Mouse (Mus musculus): ENCODE measurements around the gene Cdca5. TPM values are rescaled to one million over a fixed set of nuclear protein-coding genes. Genes with fewer than 3 reads are reported as not detected.

Gene Cdca5
- total RNA-seq (2021) = under 1 TPM; 0.38 to 0.44 TPM
- long read RNA-seq, experiment 1, partial matches to known transcripts = 0 of 2 reads
- long read RNA-seq, experiment 1, other reads (novel, unspliced or antisense) = 0 of 2 reads
- long read RNA-seq, experiment 2, partial matches to known transcripts = 0 of 2 reads
- long read RNA-seq, experiment 2, other reads (novel, unspliced or antisense) = 0 of 2 reads

DNA sequence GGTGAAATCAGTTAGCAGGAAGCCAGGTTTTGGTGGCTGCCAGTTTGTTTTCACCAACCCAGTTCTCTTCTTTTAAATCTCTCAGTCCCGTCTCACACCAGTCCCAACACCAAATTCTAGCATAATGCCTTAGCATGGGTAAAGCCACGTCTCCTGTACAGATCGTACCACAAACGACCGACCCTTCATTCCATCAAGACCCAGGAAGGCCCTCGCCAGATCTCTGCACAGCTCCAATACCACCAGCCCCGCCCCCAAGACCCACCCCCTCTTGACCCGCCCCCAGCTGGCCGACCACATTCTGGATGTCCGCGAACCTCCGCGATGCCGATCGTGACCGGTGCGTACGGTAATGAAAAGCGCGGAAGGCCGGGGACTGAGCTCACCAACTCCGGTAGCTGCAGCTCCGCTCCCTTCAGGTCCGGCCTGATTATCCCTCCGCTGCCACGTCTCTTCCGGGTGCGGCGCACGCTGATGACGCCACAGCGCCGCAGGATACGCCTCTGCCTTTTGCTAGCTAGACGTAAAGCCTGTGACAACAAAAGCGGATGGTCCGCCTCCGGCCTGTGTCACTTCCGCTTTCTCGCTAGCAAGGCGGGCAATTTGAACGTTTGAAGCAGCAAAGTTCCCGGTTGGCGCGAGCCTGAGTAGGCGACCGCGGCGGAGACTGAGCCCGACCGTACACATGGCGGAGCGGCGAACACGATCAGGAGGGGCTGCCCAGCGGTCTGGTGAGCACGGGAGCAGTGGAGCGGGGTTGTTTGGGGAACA, at the start of gene Cdca5, which contains the start of gene Zfpl1:
Gene Cdca5, plus strand, starts transcription at position 506 of the 771 bp plus-strand sequence.
Gene Zfpl1, minus strand, starts transcription at position 479 of the 771 bp plus-strand sequence.
- peak; percentile 98 for DNase-seq (ENCODE audit: low spot score in 2 of 2)
- intact Hi-C loops (cut with DNase I) = loop anchor here (2.0 to 10.0 kb wide), 2 partner anchors 34 to 250 kb away; partner anchors contain the start of genes Men1 and Sac3d1

DNA sequence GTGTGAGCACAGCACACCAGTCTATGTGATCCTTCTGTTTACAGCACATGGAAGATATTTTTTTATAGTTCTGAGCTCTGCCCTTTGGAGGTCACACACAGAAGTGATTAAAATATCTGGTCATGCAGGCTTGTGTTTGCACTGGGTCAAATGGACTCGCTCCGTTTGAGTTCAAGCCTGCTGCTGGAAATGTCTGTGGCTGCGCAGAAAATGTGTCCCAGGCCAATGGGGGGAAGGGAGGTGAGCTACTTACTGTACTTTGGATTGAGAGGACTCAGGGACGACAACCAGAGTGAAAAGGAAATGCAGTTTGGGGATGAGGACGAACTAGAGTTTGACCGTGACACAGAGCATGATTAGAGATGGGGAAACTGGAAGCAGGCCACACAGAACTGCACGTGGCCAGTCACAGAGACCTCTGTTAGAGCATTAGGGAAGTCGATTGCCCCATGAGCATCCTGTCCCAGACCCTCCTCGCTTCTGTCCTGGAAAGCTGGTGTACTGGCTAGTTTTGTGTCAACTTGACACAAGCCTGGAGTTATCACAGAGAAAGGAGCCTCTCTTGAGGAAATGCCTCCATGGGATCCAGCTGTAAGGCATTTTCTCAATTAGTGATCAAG, 48.7 kb upstream of the Cdca5 start:
- DNase-seq (ENCODE audit: low spot score in 2 of 2) = no peak
- intact Hi-C loops (cut with DNase I) = no loop called here

DNA sequence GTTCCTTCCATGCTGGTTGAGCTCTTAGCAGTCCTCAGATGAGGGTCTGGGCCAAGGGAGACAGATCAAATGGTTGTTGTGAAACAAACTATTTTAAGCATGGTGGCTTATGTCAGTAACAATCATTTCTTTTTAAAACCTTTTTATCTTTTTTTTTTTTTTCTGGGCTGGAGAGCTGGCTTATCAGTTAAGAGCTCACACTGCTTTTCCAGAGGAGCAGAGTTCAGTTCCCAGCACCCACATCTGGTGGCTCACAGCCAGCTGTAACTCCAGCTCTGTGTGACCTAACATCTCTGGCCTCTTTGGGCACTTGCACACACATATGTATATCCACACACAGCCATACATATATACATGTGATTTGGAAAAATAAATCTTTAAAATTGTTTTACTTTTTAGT, 47.1 kb upstream of the Cdca5 start:
- intact Hi-C loops (cut with DNase I) = no loop called here
- DNase-seq (ENCODE audit: low spot score in 2 of 2) = no peak

DNA sequence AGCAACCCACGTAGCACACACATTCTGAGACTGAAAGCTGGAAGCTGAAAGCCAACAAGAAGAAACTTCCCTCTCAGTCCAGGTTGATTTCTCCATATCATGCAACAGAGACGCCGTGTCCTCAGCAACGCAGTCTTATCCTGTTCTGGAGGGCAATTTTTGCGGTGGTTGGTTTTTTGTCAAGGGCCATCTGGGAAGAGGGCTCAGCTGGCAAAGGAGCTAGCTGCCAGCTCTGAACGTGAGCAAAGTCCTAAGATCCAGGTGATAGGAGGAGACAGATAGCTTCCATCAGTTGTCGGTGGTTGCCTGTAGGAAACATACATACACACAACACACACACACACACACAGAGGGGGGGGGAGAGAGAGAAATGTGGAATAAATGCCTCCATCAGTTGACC, 46.5 kb upstream of the Cdca5 start:
- no peak for DNase-seq (ENCODE audit: low spot score in 2 of 2)
- intact Hi-C loops (cut with DNase I) = no loop called here

DNA sequence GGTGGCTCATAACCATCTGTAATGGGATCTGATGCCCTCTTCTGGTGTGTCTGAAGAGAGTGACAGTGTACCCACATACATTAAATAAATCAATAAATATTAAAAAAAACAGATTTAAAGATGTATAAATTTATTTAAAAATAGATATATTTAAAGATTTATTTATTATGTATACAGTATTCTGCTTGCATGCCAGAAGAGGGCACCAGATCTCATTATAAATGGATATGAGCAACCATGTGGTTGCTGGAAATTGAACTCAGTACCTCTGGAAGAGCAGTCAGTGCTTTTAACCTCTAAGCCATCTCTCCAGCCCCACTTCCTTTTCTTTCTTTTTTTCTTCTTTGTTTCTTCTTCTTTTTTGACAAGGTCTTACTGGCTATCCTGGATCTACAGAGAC, 44.8 kb upstream of the Cdca5 start:
- DNase-seq (ENCODE audit: low spot score in 2 of 2) = no peak
- intact Hi-C loops (cut with DNase I) = no loop called here

DNA sequence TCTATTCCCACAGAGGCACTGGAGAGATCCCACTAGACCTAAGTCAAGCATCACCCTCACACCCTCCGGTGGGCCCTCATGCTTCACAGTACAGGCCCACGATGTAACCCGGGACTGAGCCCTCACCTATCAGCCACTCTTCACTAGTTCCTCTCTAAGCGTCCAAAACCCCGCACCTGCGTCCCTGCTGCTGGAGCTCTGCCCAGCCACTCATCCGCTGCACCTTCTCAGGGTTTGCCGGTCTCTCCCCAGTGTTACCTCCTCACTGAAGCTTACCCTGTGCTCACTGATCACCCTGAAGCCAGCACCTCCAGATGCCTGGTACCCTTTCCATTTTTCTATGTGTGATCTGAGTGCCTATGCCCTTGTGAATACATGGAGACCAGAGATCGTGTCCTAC, 42.5 kb upstream of the Cdca5 start:
- DNase-seq (ENCODE audit: low spot score in 2 of 2) = no peak
- intact Hi-C loops (cut with DNase I) = no loop called here

DNA sequence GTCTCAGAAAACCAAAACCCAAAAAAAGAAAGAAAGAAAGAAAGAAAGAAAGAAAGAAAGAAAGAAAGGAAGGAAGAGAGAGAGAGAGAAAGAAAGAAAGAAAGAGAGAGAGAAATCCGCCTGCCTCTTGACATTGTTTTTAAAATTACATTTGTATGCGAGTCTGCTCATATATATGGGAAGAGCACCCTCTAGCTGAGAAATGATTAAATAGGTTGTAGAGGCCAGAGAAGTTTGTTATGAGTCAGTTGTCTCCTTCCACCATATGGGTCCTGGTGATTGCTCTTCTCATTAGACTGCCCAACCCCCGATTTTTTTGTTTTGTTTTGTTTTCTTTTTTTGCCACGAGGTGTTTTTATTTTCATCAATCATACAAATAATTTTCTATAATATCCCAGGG, 40.7 kb upstream of the Cdca5 start:
- intact Hi-C loops (cut with DNase I) = loop anchor here (2.0 kb wide), 1 partner anchor 79 kb away; the partner anchor contains the start of gene Pola2
- peak in 1 of 2 experiments; percentile 19 for DNase-seq (ENCODE audit: low spot score in 2 of 2)

DNA sequence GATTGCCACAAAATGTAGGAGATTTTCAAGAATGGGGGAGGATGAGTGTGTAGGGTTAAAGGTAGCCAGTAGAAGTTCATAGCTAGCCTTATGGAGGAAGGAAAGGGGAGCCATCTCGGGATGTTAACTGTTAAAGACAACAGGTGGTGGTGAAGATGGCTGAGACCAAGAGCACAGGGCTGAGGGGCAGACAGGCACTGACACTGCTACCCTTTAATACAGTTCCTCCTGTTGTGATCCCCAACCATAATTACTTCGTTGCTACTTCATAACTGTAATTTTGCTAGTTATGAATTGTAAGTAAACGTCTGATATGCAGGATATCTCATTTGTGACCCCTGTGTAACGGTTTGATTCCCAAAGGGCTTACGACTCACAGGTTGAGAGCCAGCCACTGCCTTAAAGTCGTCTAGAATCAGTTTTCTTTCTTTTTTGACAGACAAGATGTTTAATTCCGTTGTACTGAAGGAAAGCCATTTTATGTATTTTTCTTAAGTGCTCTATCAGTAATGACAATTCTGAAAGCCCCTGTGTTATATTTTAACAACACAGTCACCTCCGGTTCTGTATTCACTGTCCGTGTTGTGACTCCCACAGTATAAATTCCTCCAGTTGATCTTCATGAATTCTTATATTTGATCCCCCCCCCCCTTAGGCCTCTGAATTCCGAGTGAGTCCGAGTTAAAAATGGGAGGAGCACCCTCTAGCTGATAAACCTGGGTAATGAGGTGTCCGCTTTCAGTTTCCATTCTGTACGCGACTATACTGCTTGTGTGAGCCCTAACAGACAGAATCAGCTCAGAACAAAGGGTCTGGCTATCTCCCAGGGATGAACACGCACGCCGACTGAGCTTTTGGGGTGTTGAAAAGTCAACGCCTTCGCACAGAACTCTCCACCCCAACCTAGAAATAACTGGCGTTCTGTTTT, 39.2 kb upstream of the Cdca5 start:
- intact Hi-C loops (cut with DNase I) = loop anchor here (2.0 kb wide), 1 partner anchor 81 kb away; the partner anchor contains the start of gene Pola2
- no peak for DNase-seq (ENCODE audit: low spot score in 2 of 2)

DNA sequence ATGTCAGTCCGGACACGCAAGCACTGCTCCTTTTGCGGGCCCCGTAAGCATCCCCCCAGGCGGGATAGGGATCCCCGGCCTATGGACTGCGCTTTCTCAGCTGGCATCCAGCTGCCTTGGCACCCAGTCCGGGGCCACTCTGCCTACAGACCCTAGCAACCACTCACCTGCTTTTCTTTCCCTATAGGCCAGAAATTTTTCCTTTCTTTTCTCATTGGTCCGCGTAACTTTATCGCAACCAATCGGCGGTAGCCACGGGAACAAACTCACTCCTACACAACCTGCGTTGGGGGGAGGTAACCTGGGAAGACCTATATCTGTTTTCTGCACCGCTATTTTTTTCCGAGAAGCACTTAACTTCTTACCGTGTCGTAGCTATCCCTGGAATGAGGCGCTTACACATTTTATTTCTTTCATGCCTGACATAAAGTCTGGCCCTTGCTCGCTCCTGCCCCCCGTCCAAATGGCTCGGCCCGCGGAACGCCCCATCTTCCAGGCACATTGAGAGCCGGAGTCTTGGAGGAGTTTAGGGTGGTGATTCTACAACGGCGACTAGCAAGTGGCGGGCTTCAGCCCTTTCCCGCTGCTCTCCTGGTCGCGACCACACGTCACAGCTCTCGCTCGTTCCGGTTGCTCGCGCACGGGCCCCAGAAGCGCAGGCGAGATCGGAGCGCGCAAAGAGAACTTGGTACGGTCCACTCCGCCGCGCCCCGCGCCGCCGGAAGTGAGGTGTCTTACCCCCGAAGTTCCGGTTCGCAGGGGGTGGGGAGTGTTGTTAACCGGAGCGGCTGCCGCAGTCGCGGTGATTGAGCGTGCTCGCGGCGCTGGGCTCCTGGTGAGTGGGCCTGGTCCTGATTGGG, 38.3 kb upstream of the Cdca5 start, which contains the start of gene Syvn1:
Gene Syvn1, plus strand, starts transcription at position 283 of the 860 bp plus-strand sequence.
- intact Hi-C loops (cut with DNase I) = loop anchor here (1.0 kb wide), 1 partner anchor 11 kb away; the partner anchor contains the start of genes Fau and Mrpl49
- DNase-seq (ENCODE audit: low spot score in 2 of 2) = peak; percentile 91 to 96

DNA sequence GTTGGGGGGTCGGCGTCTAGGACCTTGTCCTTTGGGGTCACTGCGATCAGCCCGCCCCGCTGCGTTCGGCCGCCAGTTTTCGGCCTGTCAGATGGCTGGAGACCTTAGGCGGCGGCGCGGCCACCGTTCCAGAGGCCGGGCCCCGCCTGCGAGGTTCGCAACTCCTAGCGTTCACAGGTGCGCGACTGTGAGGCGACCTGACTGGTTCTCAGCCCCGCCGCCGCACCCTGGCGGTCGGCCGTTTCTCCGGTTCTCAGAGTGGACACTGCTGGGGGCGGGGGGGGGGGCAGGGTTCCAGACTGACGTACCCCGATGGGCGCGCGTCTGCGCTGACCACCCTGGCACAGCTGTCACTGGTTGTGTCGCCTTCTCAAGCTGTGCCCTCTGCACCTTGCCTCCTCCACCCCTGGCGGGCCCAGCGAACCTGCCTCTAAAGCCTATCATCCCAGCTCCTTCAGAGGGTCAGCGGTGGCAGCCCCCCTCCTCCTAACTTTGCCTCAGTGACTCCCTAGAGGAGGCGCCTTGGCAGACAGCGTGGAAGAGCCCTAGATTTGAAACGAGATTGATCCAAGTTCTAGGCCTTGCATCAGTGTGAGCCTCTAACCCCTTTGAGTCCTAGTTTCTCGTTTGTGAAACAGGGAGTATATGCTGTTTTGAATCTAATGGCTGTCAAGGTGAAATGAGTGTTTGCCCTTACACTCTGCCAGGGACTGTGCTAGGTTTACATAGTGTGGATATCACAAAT, 37.5 kb upstream of the Cdca5 start:
- intact Hi-C loops (cut with DNase I) = loop anchor here (1.0 kb wide), 1 partner anchor 10 kb away; the partner anchor contains the start of genes Fau and Mrpl49
- peak in 1 of 2 experiments; percentile 17 for DNase-seq (ENCODE audit: low spot score in 2 of 2)

DNA sequence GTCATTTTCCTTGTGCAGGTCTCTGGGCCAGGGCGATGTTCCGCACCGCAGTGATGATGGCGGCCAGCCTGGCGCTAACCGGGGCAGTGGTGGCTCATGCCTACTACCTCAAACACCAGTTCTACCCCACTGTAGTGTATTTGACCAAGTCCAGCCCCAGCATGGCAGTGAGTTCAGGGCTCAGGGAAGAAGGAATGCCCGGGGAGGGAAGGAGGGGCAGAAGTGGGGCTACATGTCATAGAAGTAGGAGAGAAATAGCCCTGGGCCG, 37.0 kb upstream of the Cdca5 start:
- intact Hi-C loops (cut with DNase I) = loop anchor here (1.0 kb wide), 1 partner anchor 9 kb away; the partner anchor contains the start of genes Fau and Mrpl49
- no peak for DNase-seq (ENCODE audit: low spot score in 2 of 2)

DNA sequence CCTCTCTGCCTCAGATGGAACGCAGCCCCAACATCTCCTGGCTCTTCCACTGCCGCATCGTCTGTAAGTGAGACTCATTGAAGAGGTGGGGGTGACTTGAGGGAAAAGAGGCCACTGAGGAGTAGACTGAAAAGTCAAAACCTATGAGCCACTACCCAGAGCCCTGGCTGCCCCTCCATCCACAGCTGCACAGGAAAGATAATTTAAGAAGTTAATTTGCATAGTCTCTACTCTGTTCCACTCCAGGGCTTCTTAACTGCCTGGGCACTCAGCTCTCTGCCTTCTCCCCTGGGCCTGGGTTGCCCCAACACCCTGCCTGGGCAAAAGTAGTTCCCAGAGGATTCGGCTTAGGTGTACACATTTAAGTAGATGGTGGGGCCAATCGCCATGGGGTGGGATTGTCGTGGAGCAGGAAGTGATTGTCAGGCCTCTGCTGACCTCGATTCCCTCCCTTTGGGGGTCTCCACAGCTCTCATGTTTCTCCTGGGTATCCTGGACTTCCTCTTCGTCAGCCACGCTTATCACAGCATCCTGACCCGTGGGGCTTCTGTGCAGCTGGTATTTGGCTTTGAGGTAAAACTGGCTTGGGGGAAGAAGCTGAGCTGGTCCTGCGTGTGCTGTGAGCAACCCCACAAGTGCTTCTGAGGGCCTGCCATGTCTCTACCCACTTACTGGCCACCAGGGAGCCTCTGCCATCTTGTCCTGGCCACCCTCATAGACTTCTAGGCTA, 35.9 kb upstream of the Cdca5 start:
- intact Hi-C loops (cut with DNase I) = no loop called here
- DNase-seq (ENCODE audit: low spot score in 2 of 2) = no peak

DNA sequence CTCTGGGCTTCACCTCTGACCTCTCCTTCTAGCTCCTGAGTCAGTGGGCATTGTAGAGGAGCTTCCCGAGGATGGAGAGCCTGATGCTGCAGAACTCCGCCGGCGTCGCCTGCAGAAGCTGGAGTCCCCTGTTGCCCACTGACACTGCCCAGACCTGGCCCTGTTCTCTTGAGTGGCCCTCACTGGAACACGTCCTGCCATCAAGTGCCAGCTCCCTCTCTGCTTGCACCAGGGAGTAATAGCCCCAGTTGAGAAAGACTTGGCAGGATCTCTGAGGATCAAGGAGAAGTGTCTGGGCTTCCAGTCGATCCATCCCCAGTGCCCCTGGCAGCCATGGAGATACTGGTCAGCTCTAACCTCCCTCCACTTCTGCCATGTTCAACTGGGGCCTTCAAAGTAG, 32.3 kb upstream of the Cdca5 start:
- intact Hi-C loops (cut with DNase I) = no loop called here
- DNase-seq (ENCODE audit: low spot score in 2 of 2) = peak in 1 of 2 experiments; percentile 0

DNA sequence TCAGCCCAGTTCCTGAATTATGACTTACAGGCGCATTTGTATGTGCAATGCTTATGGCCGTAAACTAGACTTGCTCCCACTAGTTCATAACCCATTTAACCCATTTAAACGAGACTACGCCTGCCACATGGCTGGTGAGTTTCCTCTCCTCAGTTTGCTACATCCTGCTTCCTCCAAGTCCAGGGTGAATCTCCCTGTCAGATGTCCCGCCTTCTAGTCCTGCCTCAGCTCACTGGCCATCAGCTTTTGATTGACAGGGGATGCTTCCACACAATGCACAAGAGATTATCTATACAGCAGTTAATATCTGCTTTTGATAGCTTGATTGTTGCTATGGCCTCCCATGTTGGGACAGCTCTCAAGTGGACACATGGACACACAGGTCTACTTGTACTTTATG, 30.5 kb upstream of the Cdca5 start:
- DNase-seq (ENCODE audit: low spot score in 2 of 2) = no peak
- intact Hi-C loops (cut with DNase I) = no loop called here

DNA sequence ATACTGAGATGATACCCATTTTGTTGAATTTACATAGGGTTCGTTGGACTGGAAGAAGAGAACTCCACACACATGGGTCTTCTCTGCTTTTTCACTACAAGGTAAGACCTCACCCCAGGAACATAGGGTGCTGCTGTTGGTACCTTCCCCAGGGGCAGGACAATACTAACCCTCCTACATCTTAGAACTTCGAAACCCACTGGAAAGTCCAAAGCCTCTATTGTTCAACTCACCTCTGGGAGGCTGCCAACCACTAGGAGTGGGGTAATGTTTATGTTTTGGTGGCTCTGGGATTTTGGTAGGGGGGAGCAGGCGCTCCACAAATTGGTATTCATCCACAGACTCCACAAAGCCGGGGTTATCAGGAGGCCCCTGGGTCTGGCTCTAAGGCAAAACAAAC, 28.1 kb upstream of the Cdca5 start:
- DNase-seq (ENCODE audit: low spot score in 2 of 2) = no peak
- intact Hi-C loops (cut with DNase I) = loop anchor here (1.0 kb wide), 1 partner anchor 9 kb away; no protein-coding TSS in a partner anchor

DNA sequence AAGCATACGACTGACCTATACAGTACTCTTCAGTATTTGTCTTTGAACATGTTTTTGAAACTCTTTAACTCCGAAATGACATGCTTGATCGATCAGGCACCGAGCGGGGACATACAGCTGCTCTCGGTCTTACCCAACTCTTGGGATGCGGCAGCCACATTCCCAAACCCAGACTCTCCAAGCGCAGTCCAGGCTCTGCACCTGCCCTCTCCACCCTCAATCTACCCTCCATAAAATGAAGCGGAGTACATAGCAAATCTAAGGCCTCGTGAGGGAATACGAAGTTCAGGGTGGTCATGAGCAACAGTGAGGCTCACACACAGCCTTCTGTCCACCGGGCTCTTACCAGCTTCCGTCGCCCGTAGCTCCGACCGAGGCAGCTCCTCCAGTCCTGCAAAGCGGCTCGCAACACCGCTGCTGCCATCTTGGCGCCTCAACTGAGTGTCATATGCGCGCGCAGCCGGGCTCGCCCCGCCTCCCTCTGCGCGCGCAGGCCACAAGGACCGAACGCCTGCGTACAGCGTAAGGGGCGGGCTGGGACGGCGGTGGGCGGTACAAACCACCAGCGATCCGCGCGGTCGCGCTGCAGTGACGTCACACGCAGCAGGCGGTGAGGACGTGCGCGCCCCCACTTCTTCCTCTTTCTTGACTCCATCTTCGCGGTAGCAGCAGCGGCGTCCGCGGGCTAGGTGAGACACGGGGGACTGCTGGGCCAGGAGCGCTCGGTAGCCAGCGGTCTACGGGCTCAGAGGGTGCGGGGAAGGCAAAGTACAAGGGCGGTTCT, 27.3 kb upstream of the Cdca5 start, which contains the start of the genes Mrpl49 and Fau:
Gene Mrpl49, minus strand, starts transcription at position 473 of the 784 bp plus-strand sequence.
Gene Fau, plus strand, starts transcription at position 532 of the 784 bp plus-strand sequence.
- peak; percentile 99 to 100 for DNase-seq (ENCODE audit: low spot score in 2 of 2)
- intact Hi-C loops (cut with DNase I) = loop anchor here (1.0 kb wide), 1 partner anchor 10 kb away; no protein-coding TSS in a partner anchor

Data from left cerebral cortex, postnatal 14 days (tissue).